Mouse (Mus musculus) ES-Bruce4 (cell line): Measurements from ENCODE around the gene Usp6nl.

ENCODE experiments used
- CTCF ChIP-seq: IDR thresholded peaks from one replicate; pipeline ENCODE4 v1.8.1; 2011; ENCODE audit warnings: low read depth, low read length
- EP300 ChIP-seq: IDR thresholded peaks from 2 replicates; pipeline ENCODE4 v1.6.1; 2011; ENCODE audit warnings: low read depth, low read length; ENCODE audit not compliant: insufficient read depth
- POLR2A ChIP-seq: IDR thresholded peaks from one replicate; pipeline ENCODE4 v1.8.1; 2011; ENCODE audit warnings: low read length; ENCODE audit not compliant: insufficient read depth

DNA sequence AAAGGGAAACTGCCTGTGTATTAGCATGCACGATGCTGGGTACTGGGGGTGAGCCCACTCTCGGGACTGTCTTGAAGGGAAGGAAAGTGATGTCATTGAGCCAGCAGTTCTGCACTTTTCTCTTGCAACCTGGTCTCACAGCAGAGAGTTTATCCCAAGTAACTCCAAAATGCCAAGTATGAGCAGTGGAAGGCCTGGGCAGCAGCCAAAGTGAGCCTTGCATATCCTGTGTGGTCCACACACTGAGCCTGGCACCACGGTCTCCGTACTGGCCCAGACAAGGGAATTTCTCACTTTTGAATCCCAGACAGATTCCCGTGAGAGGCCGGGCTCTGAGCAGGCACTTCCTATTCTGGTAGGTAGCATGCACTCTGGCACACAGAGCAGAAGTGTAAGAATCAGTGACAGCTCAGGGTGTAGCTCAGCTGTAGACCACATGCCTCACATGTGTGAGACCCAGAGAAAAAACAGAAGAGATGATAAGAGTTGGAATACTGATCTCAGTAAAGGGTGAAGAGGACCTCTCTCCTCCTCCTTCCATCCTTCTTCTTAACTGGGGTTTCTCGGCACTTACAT is 132.6 kb downstream of the Usp6nl start:
- no peak for TF ChIP-seq CTCF
- TF ChIP-seq POLR2A, result no peak
- TF ChIP-seq EP300, result no peak
